Mouse (Mus musculus) T-helper 17 cell (primary cell): Measurements from ENCODE around the gene Heg1.

Experiments used
- in situ Hi-C, 2 experiments: fragments of 300-600 bp; cut with MboI, MseI; formaldehyde crosslinking; loops; 1 replicate in 1 of 2; 2 replicates in 1 of 2; pipeline ENCODE4 v1.15.1; 2025; ENCODE audit warnings: high pct_unique_total_duplicates in 2 of 2

The Heg1 gene

DNA sequence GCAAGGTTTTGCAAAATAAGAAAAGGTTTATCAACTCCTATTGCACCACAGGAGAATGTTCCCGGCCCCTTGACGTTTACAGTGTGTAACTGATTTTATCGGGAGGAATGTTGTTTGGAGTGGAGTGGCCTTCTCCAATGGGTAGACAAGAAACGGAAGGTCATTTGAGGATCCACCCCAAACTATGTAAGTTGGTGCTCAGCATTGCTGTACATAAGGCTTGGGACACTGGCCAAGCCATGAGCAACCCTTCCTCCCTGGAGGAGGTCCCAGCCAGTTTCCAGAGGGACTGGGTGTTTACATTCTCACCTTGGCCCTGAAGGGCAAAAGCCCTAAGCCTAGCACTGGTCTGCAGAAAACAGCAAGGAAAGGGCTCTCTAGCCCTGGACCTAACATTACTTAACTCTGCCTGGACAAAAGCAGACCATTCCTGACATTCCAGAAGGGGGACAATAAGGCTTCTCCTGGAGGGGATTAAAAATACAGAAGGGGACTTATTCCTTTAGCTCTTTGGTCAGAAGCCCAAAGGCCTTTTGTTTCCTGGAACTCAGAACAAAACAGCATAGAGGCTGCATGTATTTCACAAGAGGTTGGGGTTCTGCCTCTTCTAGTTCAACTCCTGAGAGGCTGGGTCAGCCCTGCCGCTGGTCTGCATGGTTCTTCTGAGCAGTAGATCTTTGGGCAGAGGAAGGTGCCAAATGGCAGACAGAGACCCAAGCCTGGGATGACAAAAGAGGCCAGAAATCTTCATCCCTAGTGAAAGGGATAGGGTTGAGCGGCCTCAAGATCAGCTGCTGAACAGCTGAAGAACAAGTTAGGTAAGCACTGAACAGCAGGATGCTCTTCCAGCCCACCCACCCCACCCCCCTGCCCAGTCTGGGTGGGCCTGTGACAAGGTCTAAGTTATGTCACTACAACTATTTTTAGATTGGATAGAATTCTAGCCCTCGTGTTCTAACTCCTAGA lies 7.5 kb upstream of the Heg1 start:
- in situ Hi-C loops, result no loop called here

DNA sequence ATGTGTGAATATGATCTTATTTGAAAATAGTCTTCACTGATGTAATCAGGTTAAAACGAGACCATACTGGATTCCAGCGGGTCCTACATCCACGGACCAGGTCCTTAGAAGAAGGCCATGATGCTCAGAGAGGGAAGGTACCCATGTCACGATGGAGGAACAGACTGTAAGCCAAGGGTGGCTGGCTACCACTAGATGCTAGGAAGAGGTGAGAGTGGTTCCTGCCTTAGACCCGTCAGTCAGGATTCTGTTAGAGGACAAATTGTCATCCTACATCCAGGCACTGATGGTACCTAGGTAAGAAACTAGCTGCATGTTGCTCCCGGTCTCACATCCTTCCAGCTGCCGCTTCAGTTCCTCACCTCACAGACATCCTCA lies 6.9 kb upstream of the Heg1 start:
- in situ Hi-C loops, result no loop called here

DNA sequence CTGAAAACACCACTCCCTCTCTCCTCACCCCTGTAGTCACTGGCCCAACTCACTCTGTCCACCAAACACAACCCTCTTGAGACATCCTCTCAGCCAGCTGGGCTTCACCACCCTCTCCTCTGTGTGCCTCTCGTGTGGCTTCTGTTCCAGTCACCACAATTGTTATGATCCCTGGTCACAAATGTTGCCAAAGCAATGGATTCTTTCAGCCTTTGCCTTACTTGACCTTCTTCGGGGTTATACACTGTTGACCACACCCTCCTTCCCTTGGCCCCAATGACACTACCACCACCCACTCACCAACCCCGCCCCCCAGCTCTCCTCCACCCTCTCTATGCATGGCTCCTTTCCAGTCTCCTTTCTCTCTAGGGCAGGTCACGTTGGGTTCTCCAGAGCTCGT lies 6.3 kb upstream of the Heg1 start:
- in situ Hi-C loops, result no loop called here

DNA sequence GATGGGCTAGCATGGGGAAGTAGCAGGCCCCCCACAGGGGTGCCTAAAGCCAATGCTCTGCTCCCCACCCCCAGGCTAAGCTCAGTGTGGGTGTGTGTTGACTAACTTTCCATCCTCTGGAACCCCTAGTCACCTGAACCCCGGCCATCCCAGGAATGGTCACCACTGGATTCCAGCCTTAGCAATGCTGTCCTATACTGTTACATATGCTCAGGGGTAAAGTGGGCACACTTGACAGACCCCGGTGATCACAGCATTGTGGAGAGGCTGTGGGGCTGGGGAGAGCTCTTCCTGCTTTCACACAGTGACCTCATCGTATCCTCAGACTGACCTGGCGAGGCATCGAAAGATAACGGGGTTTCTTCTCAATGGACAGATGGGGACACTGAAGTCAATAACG lies 3.9 kb upstream of the Heg1 start:
- in situ Hi-C loops, result no loop called here

DNA sequence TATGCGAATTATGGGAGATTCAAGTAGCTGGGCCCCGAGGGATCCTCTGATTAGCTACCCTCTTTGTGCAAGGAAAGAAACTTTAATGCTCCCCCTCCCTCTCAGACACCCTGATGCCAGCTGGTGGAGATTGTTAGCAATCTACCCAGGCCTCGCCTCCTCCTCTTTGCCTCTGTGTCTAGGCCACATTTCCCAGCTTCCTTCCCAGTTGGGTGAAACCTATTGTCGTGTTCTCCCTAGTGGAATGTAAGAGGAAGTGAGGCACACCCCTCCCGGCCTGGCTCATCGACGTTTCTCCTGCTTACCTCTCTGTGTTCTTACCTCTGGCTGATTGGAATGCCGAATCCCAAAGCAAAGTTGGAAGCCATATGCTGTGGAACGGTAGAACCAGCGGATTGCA lies 3.4 kb upstream of the Heg1 start:
- in situ Hi-C loops, result no loop called here

DNA sequence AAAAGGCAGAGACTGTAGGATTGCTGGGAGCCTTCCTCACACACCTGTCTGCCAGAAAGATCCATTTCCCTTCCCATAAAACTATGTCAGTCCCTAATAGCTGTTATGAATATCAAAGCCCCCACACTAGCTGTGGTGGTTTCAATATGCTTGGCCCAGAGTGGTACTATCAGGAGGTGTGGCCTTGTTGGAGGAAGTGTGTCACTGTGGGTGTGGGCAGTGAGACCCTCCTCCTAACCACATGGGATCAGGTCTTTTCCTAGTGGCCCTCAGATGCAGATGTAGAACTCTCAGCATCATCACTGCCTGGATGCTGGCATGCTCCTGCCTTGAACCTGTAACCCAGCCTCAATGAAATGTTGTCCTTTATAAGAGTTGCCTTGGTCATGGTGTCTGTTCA lies 2.5 kb upstream of the Heg1 start:
- in situ Hi-C loops, result no loop called here

DNA sequence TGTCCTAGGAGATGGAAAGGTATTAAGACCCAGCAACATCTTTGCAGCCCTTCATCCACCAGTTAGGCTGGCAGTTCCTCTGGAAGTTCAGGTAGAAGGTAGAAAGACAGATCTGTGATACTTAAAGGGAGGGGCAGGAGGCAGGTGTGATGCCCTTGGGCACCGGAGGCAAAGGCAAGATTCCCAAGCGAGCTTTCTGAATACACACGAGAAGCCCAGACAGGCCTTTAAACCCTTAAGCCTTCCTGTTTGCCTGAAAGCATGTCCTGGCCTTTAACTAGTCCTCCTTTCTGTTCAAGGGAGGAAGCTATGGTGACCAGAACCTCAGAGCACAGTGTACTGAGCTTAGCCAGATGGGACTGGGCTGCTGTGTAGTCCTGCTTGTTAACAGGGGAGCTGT lies 1.5 kb upstream of the Heg1 start:
- in situ Hi-C loops, result no loop called here

DNA sequence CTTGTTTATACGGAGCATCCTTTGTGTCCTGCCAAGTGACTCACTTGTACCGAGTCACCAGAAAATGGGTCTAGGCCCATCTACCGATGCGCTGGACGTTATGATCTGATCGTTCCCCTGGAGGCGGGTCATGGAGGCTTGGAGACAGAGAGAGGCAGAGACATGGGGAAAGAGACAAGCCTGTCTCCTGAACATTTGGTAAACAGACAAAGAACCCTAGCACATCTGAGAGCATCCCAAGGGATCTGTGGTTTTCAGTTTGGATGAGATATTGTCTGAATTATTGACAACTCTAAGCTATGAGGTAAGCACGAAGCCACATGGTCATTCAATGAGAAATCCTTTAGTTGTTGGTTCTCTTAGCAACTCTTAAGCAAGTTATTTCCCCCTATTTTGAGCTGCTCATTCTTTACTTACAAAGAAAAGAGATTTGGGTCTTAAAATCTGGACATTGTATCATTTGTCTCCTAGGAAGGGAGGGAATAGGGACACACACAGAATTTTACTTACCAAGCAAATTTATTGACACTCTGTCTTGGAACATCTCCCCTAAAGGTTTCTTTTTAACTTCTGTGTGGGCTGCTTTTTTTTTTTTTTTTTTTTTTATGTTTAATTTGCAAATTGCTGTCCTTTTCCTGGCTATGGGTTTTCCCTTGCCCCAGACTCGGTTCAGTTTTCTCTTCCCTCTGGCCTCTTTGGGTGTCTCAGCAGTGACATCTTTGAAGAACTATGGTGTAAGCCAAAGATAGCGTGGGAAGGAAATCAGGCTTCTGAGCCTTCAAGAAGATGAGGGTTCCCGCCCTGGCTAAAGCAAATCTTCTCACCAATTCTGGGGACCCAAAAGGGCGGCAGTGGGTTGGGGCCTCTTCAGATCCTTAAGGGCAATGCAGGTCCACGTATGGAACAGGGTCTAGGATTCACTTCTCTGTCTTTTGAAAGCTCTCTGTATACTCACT lies 686 bp upstream of the Heg1 start:
- in situ Hi-C loops, result no loop called here

DNA sequence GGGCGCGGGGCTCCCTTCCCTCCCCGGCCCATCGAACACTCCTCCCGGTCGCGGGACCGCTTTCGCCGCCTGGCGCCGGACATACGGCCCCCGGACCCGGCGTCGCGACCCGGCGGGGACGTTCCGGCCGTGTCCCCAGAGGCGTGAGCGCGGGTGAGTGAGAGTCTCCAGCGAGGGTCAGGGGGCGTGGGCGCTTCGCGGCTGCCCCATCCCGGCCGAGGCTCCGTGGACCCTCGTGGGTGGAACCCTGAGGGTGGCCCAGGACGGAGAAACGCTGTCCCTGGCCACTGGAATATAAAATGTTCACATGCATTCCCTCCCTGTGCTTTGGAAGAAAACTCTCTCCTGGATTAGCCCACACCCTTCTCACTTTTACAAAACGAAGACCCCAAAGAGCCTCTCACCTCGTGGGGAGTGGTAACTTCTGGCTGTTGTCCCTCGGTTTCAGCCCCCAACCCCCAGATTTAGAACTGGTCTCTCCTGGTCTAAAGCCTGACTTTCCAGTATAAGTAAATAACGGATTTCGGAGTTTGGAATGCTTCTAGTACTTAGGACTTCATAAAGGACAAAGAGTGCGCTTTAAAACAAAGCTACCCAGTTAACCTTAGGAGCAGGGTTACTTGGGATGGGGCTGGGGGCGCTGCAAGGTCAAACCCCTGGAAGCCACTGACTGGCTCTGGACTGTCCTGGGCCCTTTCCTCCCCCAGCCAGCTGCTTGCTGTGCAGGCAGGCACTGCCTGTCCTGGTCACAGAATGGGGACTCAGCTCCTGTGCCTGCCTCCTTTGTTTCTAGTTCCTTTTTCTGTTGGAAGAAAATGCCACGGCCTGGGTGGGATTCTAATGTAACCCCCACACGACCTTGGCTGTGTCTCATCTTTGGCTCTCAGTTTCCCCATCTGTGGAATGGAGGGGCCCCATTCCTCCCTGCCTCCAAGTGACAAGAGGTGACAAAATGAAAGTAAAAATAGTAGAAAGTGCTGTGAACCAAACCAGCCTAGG lies 832 bp downstream of the Heg1 start:
- in situ Hi-C loops, result no loop called here

DNA sequence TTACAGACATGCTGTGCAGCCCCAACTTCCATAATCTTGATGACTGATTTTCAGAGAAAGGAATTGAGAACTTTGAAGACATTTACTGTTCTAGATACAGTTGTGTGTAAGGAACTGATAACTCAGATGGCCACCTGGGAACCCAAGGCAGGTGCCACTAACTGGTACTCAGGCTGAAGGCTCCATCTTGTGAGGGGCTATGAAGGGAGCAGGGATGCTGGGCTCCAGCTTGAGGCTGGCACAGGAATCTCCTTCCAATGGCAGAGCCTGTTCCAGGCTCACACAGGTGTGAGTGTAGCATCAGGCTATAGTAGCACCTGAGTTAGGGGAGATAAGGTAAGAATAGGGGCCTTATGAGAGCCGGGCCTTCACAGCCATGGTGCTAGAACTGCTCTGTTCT lies 1.9 kb downstream of the Heg1 start:
- in situ Hi-C loops, result no loop called here

DNA sequence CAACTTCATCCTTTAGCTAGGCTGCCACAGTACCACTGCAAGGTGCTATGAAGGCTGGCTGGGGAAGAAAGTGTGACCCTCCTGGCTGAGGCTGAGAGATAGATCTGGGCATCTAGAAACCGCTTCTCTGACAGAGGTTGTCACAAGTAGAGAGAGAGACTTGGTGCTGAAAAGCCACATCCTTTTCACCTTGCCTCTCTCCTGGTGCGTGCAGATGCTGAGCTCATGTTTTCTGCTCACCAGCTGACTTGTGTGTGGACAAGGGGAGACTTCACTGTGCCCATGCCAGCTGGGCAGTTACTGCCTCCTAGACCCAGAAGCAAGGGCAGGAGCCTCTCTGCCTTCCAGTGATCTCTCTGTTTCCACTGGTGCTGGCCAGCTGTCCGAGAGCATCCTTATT lies 3.6 kb downstream of the Heg1 start:
- in situ Hi-C loops, result no loop called here

DNA sequence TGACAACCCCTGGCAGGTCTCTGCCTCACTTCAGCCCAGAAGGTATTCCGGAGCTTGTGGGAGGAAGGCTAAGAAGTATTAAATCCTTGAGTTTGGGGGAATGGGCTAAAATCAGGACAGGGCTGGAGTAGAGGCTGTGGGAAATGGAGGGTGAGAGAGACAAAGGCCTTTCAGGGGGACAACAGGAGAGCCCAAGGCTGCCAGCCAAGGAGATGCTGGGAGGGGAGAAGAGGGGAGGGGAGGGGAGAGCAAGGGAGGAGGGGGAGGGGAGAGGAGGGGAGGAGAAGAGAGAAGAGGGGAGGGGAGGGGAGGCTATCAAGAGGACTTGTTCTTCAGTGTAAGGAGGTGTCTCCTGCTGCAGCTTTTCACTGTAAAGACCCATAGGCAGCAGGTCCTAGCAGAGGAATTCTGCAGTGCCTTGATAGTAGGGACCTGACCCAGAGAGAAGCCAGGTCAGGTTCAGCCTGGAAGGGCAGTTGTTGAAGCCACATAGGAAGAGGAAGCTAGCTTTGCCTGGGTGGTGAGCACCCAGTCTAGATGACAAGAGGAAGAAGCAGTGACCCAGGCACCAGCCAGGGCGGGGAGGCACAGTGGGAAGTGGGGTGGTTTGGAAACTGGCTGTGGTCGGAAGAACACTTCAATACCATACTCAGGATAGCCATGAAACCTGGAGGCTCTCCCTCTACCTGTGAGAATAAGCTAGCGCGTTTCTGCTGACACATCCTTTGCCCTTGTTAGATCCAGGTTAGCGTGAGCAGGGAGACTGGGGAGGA lies 7.0 kb downstream of the Heg1 start:
- in situ Hi-C loops, result loop anchor here in 1 of 2 experiments (5.0 kb wide), 1 partner anchor 99 kb away; no protein-coding TSS in a partner anchor

DNA sequence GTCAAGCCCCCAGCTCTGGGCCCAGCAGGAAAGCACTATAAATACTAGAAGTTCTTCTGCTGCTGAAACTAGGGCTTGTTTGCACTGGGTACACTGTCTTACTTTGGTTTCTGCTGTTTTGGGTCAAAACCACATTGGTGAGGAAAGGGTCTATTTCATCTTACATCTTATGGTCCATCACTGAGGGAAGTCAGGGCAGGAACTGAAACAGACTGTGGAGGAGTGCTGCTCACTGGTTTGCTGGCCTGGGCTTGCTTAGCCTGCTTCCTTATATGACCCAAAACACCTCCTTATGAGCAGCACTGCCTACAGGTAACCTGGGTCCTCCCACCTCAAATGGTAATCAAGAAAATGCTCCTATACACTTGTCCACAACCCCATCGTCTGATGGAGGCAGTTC lies 9.4 kb downstream of the Heg1 start:
- in situ Hi-C loops, result loop anchor here in 1 of 2 experiments (5.0 kb wide), 1 partner anchor 101 kb away; no protein-coding TSS in a partner anchor

DNA sequence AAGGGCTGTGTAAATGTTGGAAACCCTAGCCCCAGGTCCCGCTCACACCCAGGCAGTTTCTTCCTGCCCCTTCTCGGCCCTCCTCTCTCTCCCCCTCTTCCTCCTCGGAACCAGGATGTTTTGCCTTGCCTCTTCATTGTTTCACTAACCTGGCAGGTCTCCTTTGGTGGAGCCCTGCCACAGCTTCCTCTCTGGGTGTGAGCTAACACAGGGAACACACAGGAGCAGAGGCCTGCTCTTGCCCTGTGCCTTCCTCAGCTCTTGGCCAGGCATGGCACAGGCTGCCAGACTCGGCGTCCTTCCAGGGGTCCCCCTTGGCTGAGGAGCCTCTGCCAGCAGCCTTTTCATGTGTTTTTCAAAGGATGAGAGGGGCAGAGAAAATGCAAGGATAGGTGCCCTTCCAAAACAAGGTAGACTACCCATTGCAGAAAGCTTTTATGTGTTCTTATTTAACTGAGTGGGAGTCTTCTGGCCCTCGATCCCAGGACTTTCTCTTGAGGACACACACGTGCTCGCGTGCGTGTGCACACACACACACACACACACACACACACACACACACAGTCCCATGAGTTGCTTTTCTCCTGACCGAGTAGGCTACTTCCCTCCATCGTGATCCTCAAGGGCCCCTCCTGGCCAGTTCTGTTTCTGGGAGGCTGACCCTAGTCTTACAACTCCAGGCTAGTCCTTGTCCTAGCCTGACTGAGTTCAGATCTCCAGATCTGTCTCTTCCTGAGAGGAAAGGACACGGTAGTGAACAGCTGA lies 12.8 kb downstream of the Heg1 start:
- in situ Hi-C loops, result no loop called here

DNA sequence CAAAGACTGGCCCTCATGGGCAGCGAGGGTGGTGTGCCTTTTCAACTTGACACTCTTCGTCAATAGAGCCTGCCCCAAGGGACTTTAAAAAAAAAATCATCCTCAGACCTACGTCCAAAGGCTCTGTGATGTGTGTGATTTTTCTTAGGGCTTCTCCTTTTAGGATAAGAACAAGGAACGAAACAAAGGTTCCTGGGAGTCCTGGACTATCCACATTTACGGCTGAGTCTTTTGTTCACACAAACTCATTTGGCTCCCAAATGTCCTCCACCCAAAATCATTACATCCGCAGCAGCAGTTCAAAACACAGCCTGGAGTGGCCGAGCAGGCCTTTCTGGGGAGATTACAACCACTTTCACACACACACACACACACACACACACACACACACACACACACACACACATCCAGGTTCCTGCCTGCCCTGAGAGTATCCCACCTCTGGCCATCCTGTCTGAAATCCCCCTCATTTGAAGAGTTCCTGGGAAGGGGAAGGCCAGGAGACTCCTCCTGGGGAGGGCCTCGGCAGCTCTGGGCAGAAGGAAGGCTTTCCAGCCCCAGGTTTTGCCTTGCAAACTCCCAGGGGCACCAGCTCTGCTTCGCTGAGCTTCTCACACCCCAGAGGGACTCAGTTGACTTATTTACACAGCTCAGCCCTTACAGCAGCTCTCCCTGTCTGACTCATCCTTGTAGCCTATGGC lies 13.6 kb downstream of the Heg1 start:
- in situ Hi-C loops, result no loop called here

DNA sequence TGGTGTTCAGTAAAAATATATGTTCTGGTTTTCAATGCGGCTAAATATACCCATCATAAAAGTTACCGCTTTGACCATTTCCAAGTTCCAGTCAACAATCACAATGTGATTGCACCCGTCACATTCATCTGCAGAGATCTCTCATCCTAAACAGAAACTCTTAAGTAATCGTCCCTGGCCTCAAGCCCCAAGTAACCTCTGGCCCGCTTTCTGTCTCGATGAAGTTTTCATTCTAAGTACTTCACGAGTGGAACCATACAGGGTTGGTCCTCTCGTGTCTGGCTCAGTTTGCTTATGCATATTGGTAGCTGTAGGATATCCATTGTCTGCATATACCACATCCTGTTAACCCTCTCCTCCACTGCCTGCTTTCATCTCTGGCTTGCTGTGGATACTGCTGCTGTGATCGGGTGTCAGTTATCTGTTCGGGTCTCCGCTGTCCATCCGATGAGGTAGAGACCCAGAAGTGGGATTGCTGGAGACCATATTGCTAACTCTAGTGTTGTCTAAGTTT lies 14.2 kb downstream of the Heg1 start:
- in situ Hi-C loops, result no loop called here

DNA sequence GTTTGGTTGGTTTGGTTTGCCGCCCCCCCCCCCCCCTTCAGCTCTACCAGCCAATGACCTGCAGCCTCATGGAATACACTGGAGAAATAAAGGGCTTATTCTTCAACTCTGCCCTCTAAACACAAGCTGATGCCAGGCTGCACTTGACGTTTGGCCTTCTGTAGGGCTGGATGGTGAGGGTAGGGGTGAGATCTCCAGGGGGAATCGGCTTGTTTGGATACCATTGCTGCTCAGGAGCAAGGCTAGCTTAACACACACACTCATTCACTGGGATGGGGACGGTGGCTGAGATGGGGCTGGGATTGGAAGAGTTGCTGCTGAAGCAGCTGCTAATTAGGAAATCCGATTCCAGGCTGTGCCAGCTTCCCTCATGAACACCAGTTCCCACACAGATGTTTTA lies 16.4 kb downstream of the Heg1 start:
- in situ Hi-C loops, result no loop called here

DNA sequence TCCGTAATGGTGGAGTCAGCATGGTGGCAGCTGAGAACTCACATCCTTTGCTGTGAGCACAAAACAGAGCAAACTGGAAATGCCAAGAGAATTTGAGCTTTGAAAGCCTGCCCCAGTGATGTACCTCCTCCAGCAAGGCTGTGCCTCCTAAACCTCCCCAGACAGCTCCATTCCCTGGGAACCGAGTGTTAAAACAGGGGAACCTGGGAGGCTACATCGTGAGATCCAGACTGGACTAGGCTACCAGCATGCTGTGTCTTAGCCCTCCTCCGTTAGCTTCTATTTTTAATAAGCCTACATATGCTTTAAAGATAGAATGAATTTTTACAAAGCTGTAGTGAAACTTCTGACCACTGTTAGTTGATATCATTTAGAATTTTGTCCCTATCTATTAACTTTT lies 17.7 kb downstream of the Heg1 start:
- in situ Hi-C loops, result no loop called here

DNA sequence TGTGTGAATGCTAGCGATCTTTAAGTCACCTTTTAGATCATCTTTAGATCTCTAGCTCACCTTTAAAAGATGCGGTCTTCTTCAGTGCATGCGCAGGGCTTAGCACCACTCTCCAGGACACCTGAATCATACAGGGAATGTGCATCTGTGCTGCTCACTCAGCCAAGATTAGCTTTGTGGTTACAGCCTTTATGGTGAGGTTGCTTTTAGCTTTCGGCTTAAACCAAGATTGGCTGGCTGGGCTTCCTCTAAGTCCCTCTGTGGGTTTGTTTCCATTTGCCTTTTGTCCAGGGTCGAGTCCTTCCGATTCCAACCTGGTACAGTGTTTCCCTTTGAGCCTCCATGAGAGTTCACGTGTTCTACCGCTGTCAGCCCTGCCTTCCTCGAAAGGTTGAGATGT lies 20.1 kb downstream of the Heg1 start:
- in situ Hi-C loops, result no loop called here
